Mouse (Mus musculus): ENCODE data around the gene Tek.
"Not testable (repeated sequence)": the region's sequence is repeated elsewhere in the genome, so short reads cannot be mapped to it uniquely, and the experiment has no call there.

Gene Tek

DNA sequence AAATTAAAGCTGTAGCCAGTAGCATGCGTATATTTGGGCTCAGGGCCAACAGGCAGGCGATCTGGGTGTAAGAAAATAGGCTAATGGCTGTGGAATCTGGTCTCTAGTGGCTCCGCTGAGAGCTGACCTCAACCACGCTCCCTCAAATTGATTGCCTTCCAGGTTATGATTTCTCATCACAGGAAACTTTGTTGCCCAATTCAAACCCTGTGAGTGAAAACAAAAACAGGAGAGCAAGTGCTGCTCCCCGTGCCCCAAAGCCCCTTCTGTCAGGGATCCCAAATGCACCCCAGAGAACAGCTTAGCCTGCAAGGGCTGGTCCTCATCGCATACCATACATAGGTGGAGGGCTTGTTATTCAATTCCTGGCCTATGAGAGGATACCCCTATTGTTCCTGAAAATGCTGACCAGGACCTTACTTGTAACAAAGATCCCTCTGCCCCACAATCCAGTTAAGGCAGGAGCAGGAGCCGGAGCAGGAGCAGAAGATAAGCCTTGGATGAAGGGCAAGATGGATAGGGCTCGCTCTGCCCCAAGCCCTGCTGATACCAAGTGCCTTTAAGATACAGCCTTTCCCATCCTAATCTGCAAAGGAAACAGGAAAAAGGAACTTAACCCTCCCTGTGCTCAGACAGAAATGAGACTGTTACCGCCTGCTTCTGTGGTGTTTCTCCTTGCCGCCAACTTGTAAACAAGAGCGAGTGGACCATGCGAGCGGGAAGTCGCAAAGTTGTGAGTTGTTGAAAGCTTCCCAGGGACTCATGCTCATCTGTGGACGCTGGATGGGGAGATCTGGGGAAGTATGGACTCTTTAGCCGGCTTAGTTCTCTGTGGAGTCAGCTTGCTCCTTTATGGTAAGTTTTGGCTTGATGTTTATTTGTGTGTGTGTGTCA is at the start of gene Tek:
Tek (plus strand) TSS at position 452 of the 894 bp plus-strand sequence.
- DNase-seq, result no peak

- not testable (repeated sequence) for DNase-seq
These were observed 49.3 kb upstream of the Tek start for GRCm38 (mm10) chr4:94689804-94690203.

DNA sequence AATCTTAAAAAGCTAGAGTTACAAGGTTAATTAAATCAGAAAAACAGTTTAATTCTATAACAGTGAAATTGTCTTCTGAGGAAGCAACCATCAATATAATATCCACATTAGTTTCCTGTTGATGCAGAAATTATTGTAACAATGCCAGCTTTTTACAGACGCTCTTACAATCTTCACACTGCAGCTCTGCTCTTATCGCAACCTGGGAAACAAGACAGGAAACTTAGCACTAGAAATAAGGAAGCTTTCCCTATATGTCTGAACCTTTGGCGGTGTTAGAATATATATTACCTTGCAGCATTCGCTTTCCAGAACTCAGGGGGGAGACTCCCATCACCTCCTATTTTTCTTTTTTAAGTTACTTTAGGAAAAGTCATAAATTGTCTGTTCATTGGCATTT is 48.0 kb upstream of the Tek start:
- DNase-seq, result no peak

- no peak for DNase-seq
These were observed 46.9 kb upstream of the Tek start for GRCm38 (mm10) chr4:94692175-94692574.

- DNase-seq, result no peak
These were observed 42.7 kb upstream of the Tek start for GRCm38 (mm10) chr4:94696368-94696767.

DNA sequence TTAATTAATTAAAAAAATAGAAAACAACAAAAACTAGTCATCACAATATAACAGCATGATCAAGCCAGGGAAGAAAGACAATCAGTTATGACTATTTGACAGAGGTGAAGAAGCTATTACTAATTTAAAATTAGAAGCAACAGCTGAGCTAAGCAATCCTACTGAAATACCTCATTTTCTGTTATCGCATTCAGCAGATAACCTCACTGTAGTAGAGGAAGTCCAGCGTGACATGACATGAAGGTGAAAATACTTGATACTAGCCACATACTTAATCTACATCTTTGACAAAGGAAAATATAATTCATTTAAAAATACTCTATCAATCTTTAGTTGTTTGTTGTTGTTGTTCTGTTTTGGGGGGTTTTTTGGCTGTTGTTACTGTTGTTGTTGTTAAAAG is 28.1 kb upstream of the Tek start:
- no peak for DNase-seq

DNA sequence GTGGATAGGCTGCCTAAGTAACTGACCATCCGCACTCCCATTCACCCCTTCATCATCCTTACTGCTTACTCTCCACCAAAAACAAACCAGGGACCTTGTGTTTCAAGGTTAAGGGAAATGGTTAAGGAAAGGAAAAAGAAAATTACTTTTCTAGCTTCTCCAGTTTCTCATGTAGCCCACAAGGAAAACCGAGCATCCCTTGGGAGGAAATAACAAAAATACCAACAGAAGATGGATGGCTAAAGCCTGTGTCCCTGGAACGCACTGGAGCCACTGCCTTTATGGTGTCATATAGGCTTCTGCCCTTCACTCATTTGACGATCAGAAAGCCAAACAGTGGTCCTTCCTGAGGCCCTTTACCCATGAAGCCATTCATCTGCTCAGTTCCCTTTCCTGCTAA is 27.7 kb upstream of the Tek start:
- no peak for DNase-seq

GRCm38 (mm10) chr4:94713741-94714140 is 25.3 kb upstream of the Tek start:
- DNase-seq, result no peak

DNA sequence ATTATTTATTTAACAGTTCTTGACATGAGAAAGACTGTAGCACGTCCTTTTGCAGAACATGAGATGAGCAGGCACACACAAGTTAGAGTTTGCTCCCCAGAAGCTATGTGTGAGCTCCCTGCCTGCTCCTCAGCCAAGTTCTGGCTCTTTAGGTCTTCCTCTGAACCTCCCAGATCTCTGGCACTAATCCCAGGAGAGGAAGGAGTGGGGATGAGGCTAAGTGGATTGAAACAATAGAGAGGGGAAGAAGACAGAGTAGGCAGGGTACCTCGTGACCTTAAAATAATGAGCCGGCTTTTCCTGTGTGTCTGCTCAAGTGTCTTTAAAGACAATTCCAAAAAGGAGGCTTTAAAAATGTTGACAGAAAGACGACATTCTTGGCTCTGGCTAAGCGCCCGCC is 23.9 kb upstream of the Tek start:
- no peak for DNase-seq

DNA sequence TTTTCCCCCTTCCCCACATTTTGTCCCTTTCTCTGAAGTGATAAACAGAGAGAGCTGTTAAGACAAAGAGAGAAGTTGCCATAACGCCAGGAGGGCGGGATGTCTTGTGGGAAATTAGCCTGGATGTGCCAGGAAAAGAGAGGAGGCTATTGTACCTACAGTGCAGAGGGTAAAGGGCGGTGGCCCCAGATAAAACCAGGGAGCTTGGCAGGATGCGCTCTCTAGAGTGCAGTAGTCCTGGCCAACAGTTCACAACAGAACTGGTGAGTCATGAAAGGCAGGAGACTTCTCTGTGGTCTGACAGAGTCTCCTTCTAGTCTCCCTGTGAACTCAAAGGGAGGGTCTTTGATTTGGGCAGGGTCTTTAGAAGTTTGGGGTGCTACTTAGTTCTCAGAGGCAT is 13.3 kb upstream of the Tek start:
- DNase-seq, result no peak

- DNase-seq, result no peak
These were observed 6.4 kb upstream of the Tek start for GRCm38 (mm10) chr4:94732721-94733120.

DNA sequence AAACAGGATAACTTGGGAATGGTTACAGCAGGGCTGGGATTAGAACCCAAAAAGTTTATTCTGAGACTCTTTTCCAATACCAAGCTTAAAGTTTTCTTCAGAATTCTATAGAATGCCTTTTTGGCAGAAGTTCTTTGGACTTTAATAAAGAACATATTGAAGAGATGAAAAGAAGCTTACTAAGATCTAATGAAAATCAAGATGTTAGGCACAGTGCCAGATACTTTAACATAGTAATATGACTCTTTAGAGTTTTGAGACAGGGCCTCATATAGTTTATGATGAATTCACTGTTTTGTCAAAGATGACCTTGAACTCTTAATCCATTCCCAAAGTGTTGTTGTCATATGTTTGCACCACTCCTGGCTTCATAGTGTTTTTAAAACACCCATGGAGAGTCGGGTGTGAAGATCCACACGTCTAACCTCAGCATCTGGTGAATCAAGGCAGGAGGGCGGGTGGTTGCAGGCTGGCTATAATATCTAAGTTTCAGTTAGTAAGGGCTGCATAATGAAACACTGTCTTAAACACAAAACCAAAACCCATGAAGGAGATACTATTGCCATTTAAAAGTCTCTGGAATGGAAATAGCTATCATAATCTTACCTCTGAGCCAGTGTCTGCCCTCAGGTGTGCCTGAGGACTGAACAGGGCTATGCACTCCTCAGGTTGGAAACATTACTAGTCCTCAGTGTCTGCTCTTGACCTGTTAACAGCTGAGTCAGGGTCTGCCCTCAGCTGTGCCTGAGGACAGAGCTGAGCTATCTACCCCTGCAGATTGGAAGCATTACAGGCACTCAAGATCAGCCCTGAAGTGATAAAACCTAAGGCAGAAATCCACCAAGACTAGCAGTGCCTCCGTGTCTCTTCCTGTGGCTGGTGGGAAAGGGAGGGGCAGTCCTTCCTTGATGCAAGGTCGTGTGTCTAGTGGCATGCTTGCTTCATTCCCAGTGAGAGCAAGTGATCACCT is 1.5 kb upstream of the Tek start:
- no peak for DNase-seq

- DNase-seq, result no peak
These were observed 2.7 kb downstream of the Tek start for GRCm38 (mm10) chr4:94741824-94742223.

- DNase-seq, result no peak
These were observed 6.7 kb downstream of the Tek start for GRCm38 (mm10) chr4:94745749-94746148.

GRCm38 (mm10) chr4:94746387-94746811 is 7.3 kb downstream of the Tek start:
- no peak for DNase-seq

GRCm38 (mm10) chr4:94747338-94747737 is 8.2 kb downstream of the Tek start:
- no peak for DNase-seq

DNA sequence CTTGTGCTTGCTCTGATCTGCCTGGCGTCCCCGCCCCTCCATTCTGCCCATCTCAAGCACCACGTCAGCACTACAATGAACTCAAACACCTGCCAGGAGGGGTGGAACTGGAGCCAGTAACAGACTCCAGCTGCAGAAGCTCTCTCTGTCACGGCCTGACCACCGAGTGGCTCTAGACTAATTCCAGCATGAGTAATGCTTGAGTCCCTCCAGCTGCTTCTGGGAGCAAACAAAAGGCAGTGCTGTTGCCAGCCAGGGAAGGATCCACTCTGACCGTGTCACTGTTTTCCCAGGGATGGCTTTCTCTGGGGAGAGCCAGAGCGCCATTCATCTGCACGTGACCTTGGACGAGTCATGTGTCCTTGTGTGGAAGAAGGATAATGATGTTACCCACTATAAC is 13.4 kb downstream of the Tek start:
- DNase-seq, result no peak

DNA sequence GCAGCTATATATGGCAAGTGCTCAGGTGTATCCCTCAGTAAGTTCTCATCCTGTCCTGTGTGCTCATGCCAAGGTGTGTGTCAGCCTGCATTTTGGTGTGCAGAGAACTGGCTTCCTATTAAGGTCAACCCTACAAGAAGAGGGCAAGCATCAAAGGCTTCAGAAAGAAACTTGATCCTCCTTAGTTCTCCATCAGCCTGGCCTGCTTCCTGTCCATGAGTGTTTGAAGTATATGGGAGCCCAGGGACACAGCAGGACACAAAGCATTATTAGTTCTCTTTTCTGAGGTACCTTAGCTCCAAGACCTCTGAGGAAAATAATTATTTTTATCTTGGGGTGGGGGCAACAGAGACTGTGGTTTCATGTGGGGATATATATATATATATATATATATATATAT is 26.1 kb downstream of the Tek start:
- DNase-seq, result no peak

GRCm38 (mm10) chr4:94766176-94766575 is 27.1 kb downstream of the Tek start:
- no peak for DNase-seq

DNA sequence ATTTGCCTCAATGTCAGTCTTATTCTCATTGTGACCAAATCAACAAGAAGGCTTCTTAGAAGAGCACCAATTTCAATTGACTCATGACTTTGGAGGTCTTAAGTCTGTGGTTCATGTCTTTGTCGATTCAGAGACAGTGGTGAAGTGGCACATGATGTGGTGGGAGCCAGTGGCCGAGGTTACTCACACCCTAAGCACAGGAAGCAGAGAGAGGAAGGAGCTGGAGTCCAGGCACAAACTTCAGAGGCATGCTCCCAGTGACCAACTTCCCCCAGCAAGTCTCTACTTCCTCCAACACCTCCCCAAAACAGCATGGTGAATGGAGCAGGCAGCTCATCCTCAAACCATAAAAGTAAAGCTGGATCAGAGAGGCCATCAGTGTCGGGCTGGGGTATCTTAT is 29.5 kb downstream of the Tek start:
- no peak for DNase-seq

- no peak for DNase-seq
These were observed 42.0 kb downstream of the Tek start for GRCm38 (mm10) chr4:94781043-94781442.

DNA sequence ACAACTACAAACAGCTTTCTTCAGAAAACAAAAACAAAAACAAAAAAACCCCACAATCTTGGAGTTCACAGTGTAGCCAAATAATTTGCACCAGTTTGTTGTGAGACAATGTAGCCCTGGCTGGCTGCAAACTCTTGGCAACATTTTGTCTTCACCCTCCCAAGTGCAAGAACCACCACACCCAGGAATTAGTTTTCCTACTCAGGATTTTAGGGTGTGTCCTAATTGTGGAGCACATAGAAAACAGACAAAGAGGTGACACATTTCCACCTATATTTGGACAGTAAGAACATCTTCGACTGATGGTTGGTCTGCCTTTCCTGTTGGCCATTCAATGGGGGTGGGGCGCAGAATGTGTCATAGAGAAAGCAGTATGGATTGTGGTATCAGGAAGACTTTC is 46.8 kb downstream of the Tek start:
- no peak for DNase-seq

GRCm38 (mm10) chr4:94803187-94803586 is 64.1 kb downstream of the Tek start:
- no peak for DNase-seq

DNA sequence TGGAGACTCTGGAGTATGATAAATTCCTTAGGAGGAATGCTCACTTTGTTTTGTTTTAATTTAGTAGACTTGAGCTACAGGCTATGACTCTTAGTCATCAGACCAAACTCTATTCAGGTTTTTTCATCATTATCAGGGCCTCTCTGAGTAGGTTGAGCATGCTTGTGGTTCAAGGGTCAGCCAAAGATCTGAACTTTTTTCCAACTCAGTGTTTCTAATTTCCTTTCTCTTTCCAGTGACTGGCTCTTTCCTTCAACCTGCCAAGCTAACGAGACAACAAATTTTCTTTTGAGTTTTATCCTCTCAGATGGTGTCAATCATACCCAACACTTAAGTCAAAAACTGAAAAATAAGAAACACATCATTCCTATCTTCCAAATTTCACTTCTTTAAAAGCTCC is 71.5 kb downstream of the Tek start:
- DNase-seq, result no peak
